Mouse (Mus musculus) C2C12 (cell line): ENCODE data around the gene Ankrd40. TPM values are rescaled to one million over a fixed set of nuclear protein-coding genes. Genes with fewer than 3 reads are reported as not detected.

Source experiments
- H3K27me3 ChIP-seq: one replicate; pipeline ENCODE4 v1.6.1; 2011; ENCODE audit not compliant: control insufficient read depth, insufficient read depth, insufficient read length
- H3K36me3 ChIP-seq: one replicate; pipeline ENCODE4 v1.6.1; 2011; ENCODE audit not compliant: control insufficient read depth, insufficient read depth
- H3K4me3 ChIP-seq: one replicate; pipeline ENCODE4 v1.5.1; 2011; ENCODE audit warnings: mild to moderate bottlenecking, control low read depth; ENCODE audit not compliant: poor library complexity, insufficient read depth, severe bottlenecking
- H3K79me2 ChIP-seq: one replicate; pipeline ENCODE4 v1.6.1; 2011; ENCODE audit not compliant: control insufficient read depth, insufficient read depth
- H3K79me3 ChIP-seq: one replicate; pipeline ENCODE4 v1.6.1; 2011; ENCODE audit warnings: low read depth, control low read depth
- H3ac ChIP-seq: one replicate; pipeline ENCODE3; 2011; ENCODE audit warnings: low read depth; ENCODE audit not compliant: control insufficient read depth, insufficient read length
- CEBPB ChIP-seq: IDR thresholded peaks from one replicate; pipeline ENCODE4 v1.6.1; 2011; ENCODE audit warnings: low read depth, mild to moderate bottlenecking, control low read depth, moderate library complexity
- CTCF ChIP-seq: IDR thresholded peaks from one replicate; pipeline ENCODE4 v1.5.1; 2011; ENCODE audit not compliant: control insufficient read depth, insufficient read depth, insufficient read length
- FOSL1 ChIP-seq: IDR thresholded peaks from one replicate; pipeline ENCODE4 v1.8.0; 2011; ENCODE audit warnings: mild to moderate bottlenecking, low read length; ENCODE audit not compliant: poor library complexity, insufficient read depth, severe bottlenecking
- MAX ChIP-seq: IDR thresholded peaks from one replicate; pipeline ENCODE4 v1.6.1; 2011; ENCODE audit warnings: mild to moderate bottlenecking, control low read depth
- MYOD1 ChIP-seq: IDR thresholded peaks from one replicate; pipeline ENCODE4 v1.6.1; 2011; ENCODE audit warnings: low read depth; ENCODE audit not compliant: control insufficient read depth, insufficient read length
- MYOG ChIP-seq: IDR thresholded peaks from one replicate; pipeline ENCODE4 v1.6.1; 2011; ENCODE audit not compliant: control insufficient read depth, insufficient read length; ENCODE audit errors: extremely low read depth
- USF1 ChIP-seq: IDR thresholded peaks from one replicate; pipeline ENCODE4 v1.6.1; 2011; ENCODE audit warnings: low read depth, mild to moderate bottlenecking, control low read depth, moderate library complexity
- polyA plus RNA-seq: library from polyadenylated mRNA; unstranded; fragments of >200 nt; fragmentation: generic; extraction: Trizol; gene quantifications from one replicate; pipeline ENCODE4 v1.2.1, GENCODE M21; 2012; ENCODE audit warnings: missing spikeins

Ankrd40 gene
- polyA plus RNA-seq, 1 experiment = 66.9 TPM

DNA sequence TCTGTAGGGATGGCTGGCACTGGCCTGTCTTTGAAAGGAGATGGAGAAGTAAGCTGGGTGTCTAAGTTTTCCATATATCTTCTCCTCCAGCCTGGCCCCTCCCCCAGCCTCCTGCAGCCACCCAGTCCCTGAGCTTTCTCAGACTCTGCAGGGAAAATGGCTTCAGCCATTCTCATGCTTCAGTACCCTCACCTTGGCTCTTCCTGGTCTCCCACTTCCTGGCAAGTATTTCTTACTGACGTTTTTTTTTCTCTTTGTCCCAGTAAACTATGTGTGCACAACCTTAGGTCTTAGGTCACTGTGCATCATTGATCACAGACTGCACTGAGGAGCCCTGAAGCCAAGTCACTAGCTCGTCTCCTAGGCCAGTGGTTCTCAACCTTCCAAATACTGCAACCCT lies 51.3 kb downstream of the Ankrd40 start:
- Histone ChIP-seq H3K4me3 (no peak overlapping the region), H3ac (no peak overlapping the region), H3K79me3 (no peaks in the 10 kb centered on the region), H3K36me3 (no peaks in the 10 kb centered on the region), H3K79me2 (no peaks in the 10 kb centered on the region), H3K27me3 (no peaks in the 10 kb centered on the region)
- no peak for TF ChIP-seq CTCF
- TF ChIP-seq FOSL1 = no peak
- TF ChIP-seq MYOG = no peak
- TF ChIP-seq USF1 = no peak
- no peak for TF ChIP-seq CEBPB
- no peak for TF ChIP-seq MYOD1
- no peak for TF ChIP-seq MAX

DNA sequence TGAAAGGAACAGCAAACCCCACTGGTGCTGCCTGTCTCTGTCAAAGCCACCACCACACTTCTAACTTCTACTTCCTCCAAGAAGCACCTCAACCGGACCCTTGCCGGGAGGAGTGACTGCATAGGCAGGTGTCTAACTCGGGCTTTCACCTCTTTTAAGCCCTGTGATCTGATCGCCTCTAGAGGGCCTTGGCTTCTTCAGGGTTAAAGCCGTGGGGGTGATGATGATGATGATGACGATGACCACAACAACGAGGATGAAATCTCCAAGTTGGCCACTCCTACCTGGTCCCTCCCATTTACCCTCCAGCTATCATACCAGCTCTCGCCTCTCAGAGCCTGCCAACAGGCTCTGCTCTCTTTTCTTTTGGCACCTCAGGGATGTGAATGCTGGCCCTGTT lies 51.9 kb downstream of the Ankrd40 start:
- TF ChIP-seq USF1 = no peak
- TF ChIP-seq CEBPB = no peak
- TF ChIP-seq MYOD1 = no peak
- no peak for TF ChIP-seq FOSL1
- no peak for TF ChIP-seq MYOG
- no peak for TF ChIP-seq CTCF
- TF ChIP-seq MAX = no peak
- no peaks in the 10 kb centered on the region for H3K79me2 ChIP-seq
- H3K4me3 ChIP-seq = no peak overlapping the region
- no peaks in the 10 kb centered on the region for H3K27me3 ChIP-seq
- no peaks in the 10 kb centered on the region for H3K79me3 ChIP-seq
- H3ac ChIP-seq = no peak overlapping the region
- H3K36me3 ChIP-seq = no peaks in the 10 kb centered on the region

- Histone ChIP-seq H3K79me3 (no peaks in the 10 kb centered on the region), H3ac (no peak overlapping the region), H3K4me3 (no peak overlapping the region), H3K36me3 (no peaks in the 10 kb centered on the region), H3K27me3 (peaks cover under 1% of the 10 kb centered on the region), H3K79me2 (no peaks in the 10 kb centered on the region)
- TF ChIP-seq USF1 = no peak
- TF ChIP-seq MAX = no peak
- no peak for TF ChIP-seq CEBPB
- TF ChIP-seq FOSL1 = no peak
- no peak for TF ChIP-seq MYOD1
- TF ChIP-seq CTCF = no peak
- no peak for TF ChIP-seq MYOG
These were observed 58.4 kb downstream of the Ankrd40 start for GRCm38 (mm10) chr11:94385977-94386771.

- H3K79me2 ChIP-seq = no peaks in the 10 kb centered on the region
- TF ChIP-seq CTCF = no peak
- TF ChIP-seq USF1 = no peak
- TF ChIP-seq MYOG = no peak
- no peak for TF ChIP-seq MYOD1
- TF ChIP-seq MAX = no peak
- no peak for TF ChIP-seq FOSL1
- TF ChIP-seq CEBPB = no peak
- H3ac ChIP-seq = no peak overlapping the region
- H3K36me3 ChIP-seq = no peaks in the 10 kb centered on the region
- H3K4me3 ChIP-seq = no peak overlapping the region
- H3K79me3 ChIP-seq = no peaks in the 10 kb centered on the region
- peaks cover 16% of the 10 kb centered on the region for H3K27me3 ChIP-seq
These were observed 60.0 kb downstream of the Ankrd40 start for GRCm38 (mm10) chr11:94387756-94388155.

GRCm38 (mm10) chr11:94389021-94389420 lies 61.2 kb downstream of the Ankrd40 start:
- H3K79me2 ChIP-seq = no peaks in the 10 kb centered on the region
- H3K79me3 ChIP-seq = no peaks in the 10 kb centered on the region
- TF ChIP-seq MYOD1 (no peak), MAX (no peak), CEBPB (no peak), FOSL1 (no peak), MYOG (no peak), USF1 (no peak), CTCF (no peak)
- H3K27me3 ChIP-seq = peaks cover 16% of the 10 kb centered on the region
- H3K4me3 ChIP-seq = no peak overlapping the region
- no peak overlapping the region for H3ac ChIP-seq
- H3K36me3 ChIP-seq = no peaks in the 10 kb centered on the region
